Mouse (Mus musculus): Measurements from ENCODE around the gene Pcyt1a.

DNA sequence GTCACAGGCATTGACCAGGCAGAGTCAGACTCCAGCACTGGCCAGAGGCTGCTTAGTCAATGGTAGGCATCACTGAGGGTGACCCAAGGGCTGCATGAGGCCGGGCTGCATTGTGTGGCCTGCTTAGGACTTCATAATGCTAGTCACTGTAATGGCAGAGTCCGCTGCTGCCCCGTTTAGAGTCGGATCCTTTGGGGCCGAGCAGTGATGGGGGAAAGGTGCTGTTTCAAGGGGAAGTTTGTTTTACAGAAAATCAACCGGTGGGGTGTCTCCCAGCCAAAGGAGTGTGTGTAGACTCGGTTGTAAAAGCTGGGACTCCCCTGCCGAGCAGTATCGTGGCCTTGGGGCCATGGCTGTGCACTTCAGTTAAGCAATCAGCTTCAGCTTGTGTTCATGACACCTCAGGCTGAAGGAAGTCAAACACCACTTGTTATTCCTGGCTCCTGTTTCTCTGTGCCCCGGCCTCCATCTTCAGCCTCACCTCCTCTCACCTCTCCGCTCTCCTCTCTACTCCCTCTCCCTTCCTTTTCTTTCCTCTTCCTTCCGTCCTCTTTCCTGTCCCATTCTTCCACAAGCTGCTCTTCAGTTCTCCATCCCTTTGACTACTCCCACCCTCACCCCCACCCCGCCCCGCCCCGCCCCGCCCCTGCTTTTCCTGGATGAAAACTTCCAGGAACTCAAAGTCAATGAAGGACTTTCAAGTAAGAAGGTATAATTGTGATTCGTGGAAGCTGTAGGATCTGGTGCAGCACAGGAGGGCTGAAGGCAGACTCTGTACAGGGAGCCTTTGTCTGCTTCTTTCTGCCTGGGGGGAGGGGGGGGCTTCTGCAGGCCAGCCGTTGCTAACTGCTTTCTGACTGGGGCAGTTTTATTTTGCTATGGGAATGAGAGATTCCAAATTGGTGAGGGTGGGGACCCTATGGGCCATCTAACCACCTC, 79.9 kb downstream of the Pcyt1a start:
- no peak for TF ChIP-seq GATA1 (IDR thresholded peaks at IDR 0.05; ENCODE audit: borderline replicate concordance, low read length)
- no peak for TF ChIP-seq FLI1 (IDR thresholded peaks at IDR 0.05; ENCODE audit: low read length)
